Mouse (Mus musculus): ENCODE results near the gene Sh3pxd2a.

- TF ChIP-seq CTCF (IDR thresholded peaks at IDR 0.05; ENCODE audit: borderline replicate concordance, insufficient read depth, low read length) (no peak), POLR2A (IDR thresholded peaks at IDR 0.05; ENCODE audit: low read depth, low read length) (no peak)
Measured at GRCm38 (mm10) chr19:47449513-47450227, 14.5 kb downstream of the Sh3pxd2a start.
